Mouse (Mus musculus) granulocyte monocyte progenitor cell, adult 5-6 weeks (primary cell): ENCODE data around the gene Brca1. TPM values are rescaled to one million over a fixed set of nuclear protein-coding genes. Genes with fewer than 3 reads are reported as not detected.
A peak's percentile ranks its signal among the peaks of the same experiment; 100 is the strongest.
"Not testable (repeated sequence)": the region's sequence is repeated elsewhere in the genome, so short reads cannot be mapped to it uniquely, and the experiment has no call there.

Experiments used
- ATAC-seq: replicated peaks from 2 replicates; pipeline ENCODE4 v1.8.0; 2016; ENCODE audit warnings: mild to moderate bottlenecking, moderate TSS enrichment, inconsistent platforms; ENCODE audit not compliant: poor library complexity, severe bottlenecking
- total RNA-seq, 2 experiments: library from RNA; stranded (forward) in 1 of 2; stranded (reverse) in 1 of 2; fragments of 200-712, 200-1000 nt in 1 of 2; fragments of >200 nt in 1 of 2; fragmentation: Nextera tagmentation in 1 of 2; gene quantifications; 2 replicates each; pipeline ENCODE4 v1.2.3; 2014 to 2017

Brca1 gene
- total RNA-seq, 2 experiments from 2014 or later: 26.6 to 38.5 TPM

DNA sequence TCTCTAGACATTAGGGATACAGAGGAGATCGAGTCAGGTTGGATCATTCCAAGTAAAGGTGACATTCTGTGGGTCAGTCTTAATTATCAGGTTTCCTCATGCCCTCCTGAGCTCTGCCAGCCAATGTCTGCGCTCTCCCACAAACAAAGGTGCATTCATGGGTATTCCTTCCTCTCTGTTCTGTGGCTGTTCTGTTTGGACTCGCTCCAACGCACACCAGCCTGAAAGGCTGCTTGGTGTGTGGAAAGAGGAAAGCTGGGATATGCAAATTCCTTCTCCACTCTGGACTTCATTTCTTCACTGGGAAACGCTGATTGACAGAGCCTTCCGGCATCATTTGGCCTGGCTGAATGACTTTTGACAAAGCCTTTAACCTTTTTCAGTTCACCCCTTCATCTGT is 97.1 kb downstream of the Brca1 start:
- no peak for ATAC-seq

DNA sequence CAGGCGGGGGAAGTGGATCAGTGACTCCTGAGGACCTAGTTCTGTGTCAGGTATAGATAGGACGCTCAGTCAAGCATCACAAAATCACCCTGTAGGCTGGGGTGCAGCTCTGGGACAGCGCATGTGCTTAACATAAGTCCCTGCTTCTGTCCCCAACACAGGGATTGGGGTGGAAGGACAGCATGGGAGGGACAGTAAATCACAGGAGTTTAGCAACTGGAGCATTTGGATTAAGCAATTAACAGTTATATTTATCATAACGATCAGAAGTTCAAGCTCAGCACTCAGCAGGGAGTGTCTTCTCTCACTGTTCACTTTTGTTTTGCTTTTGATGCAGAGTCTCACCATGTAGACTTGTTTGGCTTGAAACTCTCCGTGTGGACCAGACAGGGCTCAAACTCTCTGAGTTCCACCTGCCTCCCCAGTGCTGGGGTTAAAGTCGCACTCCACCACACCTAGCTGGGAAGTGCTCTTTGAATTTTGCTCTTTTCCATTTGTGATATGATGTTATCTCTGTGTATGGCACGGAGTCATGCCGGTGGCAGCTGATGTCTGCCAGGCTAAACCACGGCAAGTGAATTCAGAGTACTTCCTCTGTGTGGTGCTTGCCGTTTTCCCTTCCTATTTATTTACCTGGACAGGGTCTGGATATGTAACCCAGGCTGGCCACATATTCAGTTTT is 99.5 kb downstream of the Brca1 start:
- no peak for ATAC-seq

DNA sequence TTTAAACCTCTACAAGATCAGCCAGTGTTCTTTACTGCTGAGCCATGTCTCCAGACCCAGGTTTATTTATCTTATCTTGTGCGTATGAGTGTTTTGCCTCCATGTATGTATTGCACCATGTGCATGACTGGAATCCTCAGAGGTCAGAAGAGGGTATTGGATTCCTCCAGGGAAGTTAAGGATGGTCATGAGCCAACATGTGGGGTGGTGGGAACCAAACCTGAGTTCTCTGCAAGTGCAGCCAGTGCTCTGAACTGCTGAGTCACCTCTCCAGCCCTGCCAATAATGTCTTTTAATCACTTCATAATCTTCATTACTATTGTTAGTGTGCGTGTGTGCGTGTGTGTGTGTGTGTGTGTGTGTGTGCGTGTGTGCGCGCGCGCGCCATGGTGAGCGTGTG is 100.2 kb downstream of the Brca1 start:
- no peak for ATAC-seq

DNA sequence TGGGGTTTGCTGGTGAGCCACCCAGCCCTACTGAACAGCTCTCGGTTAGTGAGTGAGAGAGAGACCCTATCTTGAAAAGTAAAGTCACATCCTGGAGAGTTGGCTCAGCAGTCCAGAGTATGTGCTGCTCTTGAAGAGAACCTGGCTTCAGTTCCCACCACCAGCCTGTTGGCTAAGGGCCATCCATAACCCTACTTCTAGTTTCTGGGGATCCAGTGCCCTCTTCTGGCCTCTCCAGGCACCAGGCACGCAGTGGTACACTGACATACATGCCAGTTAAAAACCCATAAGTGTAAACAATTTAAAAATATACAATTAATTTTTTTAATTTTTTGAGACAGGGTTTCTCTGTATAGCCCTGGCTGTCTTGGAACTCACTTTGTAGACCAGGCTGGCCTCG is 101.4 kb downstream of the Brca1 start:
- ATAC-seq: peak; percentile 49

DNA sequence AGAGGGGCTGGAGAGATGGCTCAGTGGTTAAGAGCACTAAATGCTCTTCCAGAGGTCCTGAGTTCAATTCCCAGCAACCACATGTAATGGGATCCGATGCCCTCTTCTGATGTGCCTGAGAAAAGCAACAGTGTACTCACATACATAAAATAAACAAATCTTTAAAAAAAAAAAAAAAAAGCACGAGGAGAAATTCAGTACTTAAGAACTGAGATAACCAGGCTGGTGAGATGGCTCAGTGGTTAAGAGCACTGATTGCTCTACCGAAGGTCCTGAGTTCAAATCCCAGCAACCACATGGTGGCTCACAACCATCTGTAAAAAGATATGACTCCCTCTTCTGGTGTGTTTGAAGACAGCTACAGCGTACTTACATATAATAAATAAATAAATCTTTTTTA is 102.2 kb downstream of the Brca1 start:
- not testable (repeated sequence) for ATAC-seq

DNA sequence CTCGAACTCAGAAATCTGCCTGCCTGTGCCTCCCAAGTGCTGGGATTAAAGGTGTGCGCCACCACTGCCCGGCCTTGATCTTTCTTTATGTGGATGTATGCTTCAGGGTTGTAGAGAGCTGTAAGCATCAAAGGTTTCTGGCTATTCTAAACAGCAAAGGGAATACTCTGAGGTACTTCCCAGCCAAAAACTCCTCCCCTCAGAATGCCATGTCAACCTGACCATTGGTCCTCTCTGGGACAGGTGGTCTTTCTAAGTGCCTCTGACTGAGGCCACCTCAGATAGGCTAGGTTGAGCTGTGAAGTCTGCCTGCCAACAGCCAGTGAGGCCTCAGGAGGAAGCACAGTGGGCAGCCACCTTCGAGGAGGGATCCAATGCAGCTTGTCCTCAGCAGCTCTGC is 102.9 kb downstream of the Brca1 start:
- peak; percentile 28 for ATAC-seq

DNA sequence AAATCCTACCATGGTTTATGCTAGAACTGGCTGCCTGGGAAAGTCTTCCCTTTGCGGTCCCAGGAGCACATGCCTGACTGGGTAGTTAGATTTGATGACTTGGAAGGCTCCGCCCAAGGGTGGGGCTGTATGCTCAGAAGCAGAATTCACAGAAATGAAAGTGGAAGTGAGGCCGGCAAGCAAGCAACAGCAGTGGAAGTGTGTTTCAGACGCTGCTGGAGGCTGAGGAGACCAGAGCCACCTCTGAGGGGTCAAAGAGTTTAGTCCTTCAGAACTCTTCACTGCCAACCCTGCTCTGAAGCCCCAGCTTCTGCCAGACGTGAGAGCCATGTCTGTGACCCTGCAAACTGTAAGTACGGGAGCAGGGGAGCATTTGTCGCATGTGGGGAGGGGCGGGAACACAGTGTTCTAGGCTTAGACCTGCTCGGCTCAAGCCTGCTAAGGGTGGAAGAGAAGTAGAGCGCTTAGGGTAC is 103.4 kb downstream of the Brca1 start, which contains the start of gene Ifi35:
TSS of gene Ifi35 (plus strand) at position 134 of the 473 bp plus-strand sequence.
- ATAC-seq: peak; percentile 89

DNA sequence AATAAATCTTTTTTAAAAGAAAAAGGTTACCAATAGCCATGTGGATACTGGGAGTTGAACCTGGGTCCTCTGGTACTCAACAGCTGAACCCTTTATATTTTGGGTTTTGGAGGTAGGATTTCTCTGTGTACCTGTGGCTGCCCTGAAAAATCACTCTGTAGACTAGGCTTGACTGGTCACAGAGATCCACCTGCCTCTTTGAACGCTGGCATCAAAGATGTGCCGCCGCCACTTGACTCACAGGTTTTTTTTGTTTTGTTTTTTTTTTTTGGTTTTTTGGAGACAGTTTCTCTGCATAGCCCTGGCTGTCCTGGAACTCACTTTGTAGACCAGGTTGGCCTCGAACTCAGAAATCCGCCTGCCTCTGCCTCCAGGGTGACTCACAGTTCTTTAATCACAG is 104.0 kb downstream of the Brca1 start:
- no peak for ATAC-seq

DNA sequence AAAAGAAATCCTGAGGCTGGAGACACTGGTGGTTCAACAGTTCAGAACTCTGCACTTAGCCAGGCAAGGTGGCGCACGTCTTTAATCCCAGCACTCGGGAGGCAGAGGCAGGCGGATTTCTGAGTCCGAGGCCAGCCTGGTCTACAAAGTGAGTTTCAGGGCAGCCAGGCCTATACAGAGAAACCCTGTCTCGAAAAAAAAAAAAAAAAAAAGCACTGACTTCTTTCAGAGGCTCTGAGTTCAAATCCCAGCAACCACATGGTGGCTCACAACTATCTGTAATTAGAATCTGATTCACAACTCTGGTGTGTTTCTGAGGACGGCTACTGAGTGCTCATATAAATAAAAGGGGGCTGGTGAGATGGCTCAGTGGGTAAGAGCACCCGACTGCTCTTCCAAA is 104.9 kb downstream of the Brca1 start:
- ATAC-seq: not testable (repeated sequence)

DNA sequence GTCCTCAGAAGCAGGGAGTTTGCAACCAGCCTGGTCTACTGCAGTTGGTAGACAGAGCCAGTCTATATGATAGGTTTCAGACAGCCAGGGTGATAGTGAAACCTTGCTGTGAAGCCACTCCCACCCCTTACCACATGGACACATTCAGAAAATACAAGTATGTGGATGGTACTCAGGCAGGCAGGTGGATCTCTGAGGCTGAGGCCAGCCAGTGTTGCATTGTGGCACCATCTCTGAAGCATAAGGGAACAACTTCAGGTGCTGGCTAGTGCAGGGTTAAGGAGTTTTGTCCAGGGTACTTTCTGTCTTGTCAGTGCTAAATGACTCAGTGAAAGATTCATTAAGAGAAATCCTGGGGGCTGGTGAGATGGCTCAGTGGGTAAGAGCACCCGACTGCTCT is 105.4 kb downstream of the Brca1 start:
- no peak for ATAC-seq

DNA sequence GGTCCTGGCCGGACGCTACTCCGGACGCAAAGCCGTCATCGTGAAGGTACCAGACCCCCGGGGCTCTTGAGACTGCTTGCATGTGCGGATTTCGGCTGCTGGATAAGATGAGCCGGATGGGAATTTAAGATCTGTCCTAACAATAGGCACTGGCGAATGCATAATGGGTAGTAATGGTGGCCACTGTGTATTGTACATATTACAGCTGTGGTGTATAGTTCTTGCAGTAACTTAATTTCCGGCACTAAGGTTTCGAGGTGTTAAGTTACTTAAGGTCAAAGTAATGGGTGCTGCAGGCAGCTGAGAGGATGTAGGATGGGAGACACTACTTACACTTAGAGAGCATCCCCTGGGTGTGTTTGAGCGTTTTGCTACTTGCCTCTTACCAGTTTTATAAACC is 109.0 kb downstream of the Brca1 start:
- ATAC-seq: no peak

DNA sequence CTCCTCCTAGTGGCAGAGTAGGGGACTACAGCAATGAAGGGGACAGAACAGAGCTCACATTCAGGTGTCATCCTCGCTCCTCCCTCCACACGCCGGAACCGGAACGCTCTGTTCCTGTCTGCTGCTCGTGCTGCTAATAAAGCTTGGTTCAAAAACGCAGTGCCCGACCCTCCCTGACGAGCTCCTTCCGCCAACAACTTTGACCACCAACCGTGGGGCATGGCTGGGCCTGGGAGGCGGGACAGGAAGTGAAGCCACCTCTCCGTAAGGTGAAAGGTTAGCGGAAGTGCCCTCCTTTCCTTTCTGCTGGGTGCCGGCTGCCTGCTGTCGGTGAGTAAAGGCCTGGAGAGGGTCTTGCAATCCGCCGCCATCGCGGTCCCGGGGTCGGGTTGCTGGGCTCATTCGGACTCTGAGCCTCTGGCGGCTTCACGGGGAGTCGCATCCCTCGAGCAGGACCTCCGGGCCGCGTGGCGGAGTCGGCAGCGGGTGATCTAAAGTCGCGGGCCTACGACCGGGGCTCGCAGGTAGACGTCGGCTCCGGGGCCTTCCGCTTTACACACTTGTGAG is 109.5 kb downstream of the Brca1 start, which contains the start of gene Rpl27:
TSS of gene Rpl27 (plus strand) at position 172 of the 567 bp plus-strand sequence.
- ATAC-seq: peak; percentile 98

DNA sequence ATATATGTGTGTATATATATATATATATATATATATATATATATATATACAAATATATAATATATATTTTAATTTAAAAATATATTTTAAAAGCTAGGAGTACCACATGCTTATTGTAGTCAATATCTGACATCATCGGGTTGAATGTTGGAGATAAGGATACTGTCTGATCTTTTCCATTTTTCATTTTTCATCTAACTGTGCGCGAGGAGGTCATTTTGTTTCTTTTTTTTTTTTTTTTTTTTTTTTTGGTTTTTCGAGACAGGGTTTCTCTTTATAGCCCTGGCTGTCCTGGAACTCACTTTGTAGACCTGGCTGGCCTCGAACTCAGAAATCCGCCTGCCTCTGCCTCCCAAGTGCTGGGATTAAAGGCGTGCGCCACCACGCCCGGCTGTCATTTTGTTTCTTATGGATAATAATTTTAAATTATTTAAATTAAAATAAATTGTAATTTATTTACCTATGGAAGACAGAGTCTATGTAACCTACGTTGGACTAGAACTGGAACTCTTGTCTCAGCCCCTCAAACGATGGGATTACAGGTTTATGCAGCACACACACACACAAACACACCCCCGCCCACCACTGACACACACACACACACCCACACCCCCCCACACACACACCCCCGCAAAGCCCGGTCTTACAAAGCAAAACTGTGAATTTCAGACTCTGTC is 110.2 kb downstream of the Brca1 start:
- not testable (repeated sequence) for ATAC-seq

Other genes with a start within 250 kb of the Brca1 start
- gene Becn1, start 249.7 kb downstream of the Brca1 start, total RNA-seq (2014; fragmentation: Nextera tagmentation): 58.4 and 81.1 TPM in 2 replicates
- 177 and 214 TPM in 2 replicates for gene Becn1, start 249.7 kb downstream of the Brca1 start, total RNA-seq (2017)
- 163 and 205 TPM in 2 replicates for gene Psme3, start 235.7 kb downstream of the Brca1 start, total RNA-seq (2014; fragmentation: Nextera tagmentation)
- 121 and 138 TPM in 2 replicates for gene Psme3, start 235.7 kb downstream of the Brca1 start, total RNA-seq (2017)
- gene Aoc2, start 226.9 kb downstream of the Brca1 start, total RNA-seq (2014; fragmentation: Nextera tagmentation): 2.8 and 3.7 TPM in 2 replicates
- 1.8 and 2.0 TPM in 2 replicates for gene Aoc2, start 226.9 kb downstream of the Brca1 start, total RNA-seq (2017)
- gene Aoc3, start 221.3 kb downstream of the Brca1 start, total RNA-seq (2014; fragmentation: Nextera tagmentation): not detected in 2 replicates
- gene Aoc3, start 221.3 kb downstream of the Brca1 start, total RNA-seq (2017): not detected in 2 replicates
- gene G6pc, start 184.4 kb downstream of the Brca1 start, total RNA-seq (2014; fragmentation: Nextera tagmentation): not detected in 2 replicates
- gene G6pc, start 184.4 kb downstream of the Brca1 start, total RNA-seq (2017): not detected in 2 replicates
- 59.3 and 82.3 TPM in 2 replicates for gene Aarsd1, start 134.3 kb downstream of the Brca1 start, total RNA-seq (2014; fragmentation: Nextera tagmentation)
- gene Aarsd1, start 134.3 kb downstream of the Brca1 start, total RNA-seq (2017): 63.1 and 74.5 TPM in 2 replicates
- 6.6 TPM in 1 of 2 replicates, not detected in the other for gene Gm27029, start 127.2 kb downstream of the Brca1 start, total RNA-seq (2014; fragmentation: Nextera tagmentation)
- 7.8 TPM in 1 of 2 replicates, not detected in the other for gene Gm27029, start 127.2 kb downstream of the Brca1 start, total RNA-seq (2017)
- 5.7 and 8.1 TPM in 2 replicates for gene Rundc1, start 126.9 kb downstream of the Brca1 start, total RNA-seq (2014; fragmentation: Nextera tagmentation)
- 4.3 and 6.0 TPM in 2 replicates for gene Rundc1, start 126.9 kb downstream of the Brca1 start, total RNA-seq (2017)
- 0.49 and 2.7 TPM in 2 replicates for gene Ptges3l, start 126.6 kb downstream of the Brca1 start, total RNA-seq (2014; fragmentation: Nextera tagmentation)
- 0.52 and 9.1 TPM in 2 replicates for gene Ptges3l, start 126.6 kb downstream of the Brca1 start, total RNA-seq (2017)
- gene Rpl27, start 109.7 kb downstream of the Brca1 start, total RNA-seq (2014; fragmentation: Nextera tagmentation): 1,057 and 1,193 TPM in 2 replicates
- 795 and 2,552 TPM in 2 replicates for gene Rpl27, start 109.7 kb downstream of the Brca1 start, total RNA-seq (2017)
- 26.9 and 29.5 TPM in 2 replicates for gene Ifi35, start 103.5 kb downstream of the Brca1 start, total RNA-seq (2014; fragmentation: Nextera tagmentation)
- 27.7 and 33.0 TPM in 2 replicates for gene Ifi35, start 103.5 kb downstream of the Brca1 start, total RNA-seq (2017)
- 1.4 and 3.0 TPM in 2 replicates for gene Rnd2, start 87.0 kb downstream of the Brca1 start, total RNA-seq (2014; fragmentation: Nextera tagmentation)
- gene Rnd2, start 87.0 kb downstream of the Brca1 start, total RNA-seq (2017): 0.52 and 2.2 TPM in 2 replicates
- 77.1 and 85.8 TPM in 2 replicates for gene Vat1, start 85.7 kb downstream of the Brca1 start, total RNA-seq (2014; fragmentation: Nextera tagmentation)
- gene Vat1, start 85.7 kb downstream of the Brca1 start, total RNA-seq (2017): 56.3 and 66.2 TPM in 2 replicates
- gene Nbr1, start 194 bp upstream of the Brca1 start, total RNA-seq (2014; fragmentation: Nextera tagmentation): 33.2 and 45.0 TPM in 2 replicates
- 38.6 and 41.4 TPM in 2 replicates for gene Nbr1, start 194 bp upstream of the Brca1 start, total RNA-seq (2017)
- gene Tmem106a, start 30.3 kb upstream of the Brca1 start, total RNA-seq (2014; fragmentation: Nextera tagmentation): 4.3 and 6.3 TPM in 2 replicates
- gene Tmem106a, start 30.3 kb upstream of the Brca1 start, total RNA-seq (2017): 0.78 and 1.4 TPM in 2 replicates
- not detected in 2 replicates for gene Gm11634, start 47.3 kb upstream of the Brca1 start, total RNA-seq (2014; fragmentation: Nextera tagmentation)
- not detected in 2 replicates for gene Gm11634, start 47.3 kb upstream of the Brca1 start, total RNA-seq (2017)
- gene Rdm1, start 75.2 kb upstream of the Brca1 start, total RNA-seq (2014; fragmentation: Nextera tagmentation): 6.4 and 28.8 TPM in 2 replicates
- 6.2 and 17.0 TPM in 2 replicates for gene Rdm1, start 75.2 kb upstream of the Brca1 start, total RNA-seq (2017)
- gene Arl4d, start 113.6 kb upstream of the Brca1 start, total RNA-seq (2014; fragmentation: Nextera tagmentation): 1.1 TPM in 1 of 2 replicates, not detected in the other
- 0.34 and 0.77 TPM in 2 replicates for gene Arl4d, start 113.6 kb upstream of the Brca1 start, total RNA-seq (2017)
- 24.8 and 35.2 TPM in 2 replicates for gene Dhx8, start 181.0 kb upstream of the Brca1 start, total RNA-seq (2014; fragmentation: Nextera tagmentation)
- 35.2 and 38.3 TPM in 2 replicates for gene Dhx8, start 181.0 kb upstream of the Brca1 start, total RNA-seq (2017)
- not detected in 2 replicates for gene Etv4, start 233.4 kb upstream of the Brca1 start, total RNA-seq (2014; fragmentation: Nextera tagmentation)
- gene Etv4, start 233.4 kb upstream of the Brca1 start, total RNA-seq (2017): not detected in 2 replicates